ENCODE assay signal across 8 mouse cellular contexts in the genomic region with DNA sequence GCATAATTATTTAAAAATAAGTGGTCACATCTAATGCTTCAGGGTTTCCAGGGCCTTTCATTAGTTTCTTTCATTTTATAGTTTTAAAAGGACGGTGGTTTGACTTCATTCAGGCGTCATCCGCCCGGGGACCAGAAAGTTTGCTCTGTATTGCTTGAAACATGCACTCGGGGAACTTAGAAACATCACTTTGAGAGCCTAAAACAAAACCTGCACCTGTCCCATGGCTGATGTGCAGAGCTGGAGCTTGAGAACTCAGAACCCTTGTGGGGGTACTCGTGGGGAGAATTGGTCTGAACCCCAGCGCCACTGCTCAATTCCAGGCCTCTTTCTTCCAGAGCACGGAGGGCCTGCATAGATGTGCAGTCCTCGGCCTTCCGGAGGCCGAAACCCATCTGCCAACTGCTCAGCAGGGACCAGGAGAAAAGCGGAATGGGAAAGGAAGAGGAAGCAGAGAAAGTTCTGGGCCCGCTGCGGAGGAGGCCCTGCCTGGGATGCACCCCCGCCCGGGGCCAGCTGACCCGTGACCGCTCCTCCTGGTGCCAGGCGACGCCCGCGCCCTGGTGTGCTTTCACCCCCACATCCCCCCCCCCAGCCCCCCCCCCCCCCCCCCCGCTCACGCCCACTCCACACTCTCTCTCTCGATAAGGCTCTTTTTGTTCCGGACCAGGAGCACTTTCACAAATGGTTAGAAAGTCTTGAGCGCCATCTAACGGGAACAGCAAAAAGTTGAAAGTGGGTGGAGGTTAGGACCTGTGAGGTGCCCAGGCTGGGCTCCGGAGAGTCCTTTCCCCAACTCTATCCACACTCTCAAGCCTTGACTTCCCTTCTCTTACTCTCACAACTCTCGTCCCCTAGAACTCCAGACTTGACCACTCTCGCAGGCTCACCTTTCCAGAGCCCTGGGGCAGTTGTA. TPM values are rescaled to one million over a fixed set of nuclear protein-coding genes. Genes with fewer than 3 reads are reported as not detected.
DNase-seq lines count a peak whose midpoint lies in the region; ATAC-seq lines count a peak whose summit lies in the region.

No protein-coding gene starts in this region.

- DNase-seq in 3T3-L1 (ENCODE audit: low read depth, low spot score) (peak; percentile 64), ES-CJ7 (ENCODE audit: low read depth, low spot score) (peak; percentile 82)
- DNase-seq in embryo, embryonic 10 days (ENCODE audit: low spot score) = peak; percentile 88
- peak; percentile 75 to 93 for DNase-seq in kidney, postnatal 25 days
- DNase-seq in lung, postnatal 10 days = peak; percentile 66
- no peak for DNase-seq in gastrocnemius, postnatal 25 days

- H3K4me3 ChIP-seq in heart, embryonic 15.5 days = peak overlapping the region; percentile 51
- H3K4me3 ChIP-seq in stomach, embryonic 14.5 days (ENCODE audit: low read depth, low read length) = peak overlapping the region; percentile 26

- no peaks in the 10 kb centered on the region for H3K36me3 ChIP-seq in heart, embryonic 15.5 days
- no peaks in the 10 kb centered on the region for H3K36me3 ChIP-seq in stomach, embryonic 14.5 days (ENCODE audit: control insufficient read depth, insufficient read depth, low read length)

- H3K9ac ChIP-seq in heart, embryonic 15.5 days = peak overlapping the region; percentile 26; the same call in 1 of the 2 replicates
- no peak overlapping the region for H3K9ac ChIP-seq in stomach, embryonic 14.5 days (replicated peaks; ENCODE audit: low read depth, low read length)

- no peak overlapping the region for H3K27ac ChIP-seq in heart, embryonic 15.5 days
- no peak overlapping the region for H3K27ac ChIP-seq in stomach, embryonic 14.5 days (ENCODE audit: low read length)

- no peak for ATAC-seq in heart, embryonic 15.5 days (replicated peaks; ENCODE audit: insufficient number of reproducible peaks, insufficient read depth, low FRiP score, low read depth)
- ATAC-seq in stomach, embryonic 14.5 days (ENCODE audit: insufficient number of reproducible peaks, insufficient read depth, low FRiP score, low read depth) = peak; percentile 51

- peaks cover 91% of the 10 kb centered on the region for H3K27me3 ChIP-seq in heart, embryonic 15.5 days
- H3K27me3 ChIP-seq in stomach, embryonic 14.5 days (ENCODE audit: control insufficient read depth, insufficient read depth, low read length) = peaks cover 43% of the 10 kb centered on the region

- H3K4me2 ChIP-seq in heart, embryonic 15.5 days = peak overlapping the region; percentile 89
- peak overlapping the region; percentile 60 for H3K4me2 ChIP-seq in stomach, embryonic 14.5 days (replicated peaks; ENCODE audit: low read depth, low read length)

- H3K4me1 ChIP-seq in heart, embryonic 15.5 days (replicated peaks) = peaks cover 15% of the 10 kb centered on the region
- H3K4me1 ChIP-seq in stomach, embryonic 14.5 days (ENCODE audit: control insufficient read depth, insufficient read depth, low read length) = 0 out of 2 replicates have a peak, but pooled peaks cover 4% of the 10 kb centered on the region

- no peaks in the 10 kb centered on the region for H3K9me3 ChIP-seq in heart, embryonic 15.5 days (replicated peaks)
- H3K9me3 ChIP-seq in stomach, embryonic 14.5 days (ENCODE audit: control insufficient read depth, low read depth, low read length) = no peaks in the 10 kb centered on the region

- under 1% methylated on average over 30 of the region's 31 CpGs for WGBS in heart, embryonic 15.5 days
- 1% methylated on average over 28 of the region's 31 CpGs for WGBS in stomach, embryonic 14.5 days

RNA-seq across cellular contexts. Expression of gene Pou3f3, which starts 18.7 kb away (rescaled TPM):
- 0.03 and 0.06 TPM in 2 replicates for polyA plus RNA-seq in heart, embryonic 15.5 days (2015; fragmentation: Nextera tagmentation; extraction: Ambion mirVana)
- polyA plus RNA-seq in stomach, embryonic 14.5 days (2014; fragmentation: Nextera tagmentation; extraction: Ambion mirVana) = 0.04 TPM in 1 of 2 replicates, not detected in the other
- total RNA-seq in gastrocnemius, postnatal 25 days (2021) = not detected
